Mouse (Mus musculus) hindbrain, embryonic 12.5 days (tissue): ENCODE data around the gene 0610040J01Rik. TPM values are rescaled to one million over a fixed set of nuclear protein-coding genes. Genes with fewer than 3 reads are reported as not detected.

Experiments
- ATAC-seq: fragments of 200-750 bp; cut with Nextera tagmentation; 2 replicates; pipeline ENCODE4 v1.8.0; 2017; ENCODE audit warnings: moderate TSS enrichment; ENCODE audit not compliant: low FRiP score
- H3K27ac ChIP-seq: fragments of 300-500 bp; sonication (generic); 2 replicates; pipeline ENCODE4 v1.5.1; 2016; ENCODE audit warnings: mild to moderate bottlenecking
- H3K27me3 ChIP-seq: fragments of 300-500 bp; sonication (generic); 2 replicates; pipeline ENCODE4 v1.6.1; 2016; ENCODE audit warnings: mild to moderate bottlenecking
- H3K36me3 ChIP-seq: fragments of 300-500 bp; sonication (generic); 2 replicates; pipeline ENCODE4 v1.6.1; 2016; ENCODE audit warnings: mild to moderate bottlenecking
- H3K4me1 ChIP-seq: fragments of 300-500 bp; sonication (generic); 2 replicates; pipeline ENCODE4 v1.6.1; 2016
- H3K4me2 ChIP-seq: fragments of 300-500 bp; sonication (generic); replicated peaks from 2 replicates; pipeline ENCODE4 v1.6.1; 2016; ENCODE audit warnings: mild to moderate bottlenecking
- H3K4me3 ChIP-seq: fragments of 300-500 bp; sonication (generic); 2 replicates; pipeline ENCODE4 v1.5.1; 2016; ENCODE audit warnings: mild to moderate bottlenecking
- H3K9ac ChIP-seq: fragments of 300-500 bp; sonication (generic); 2 replicates; pipeline ENCODE4 v1.6.1; 2016; ENCODE audit warnings: mild to moderate bottlenecking, moderate library complexity
- H3K9me3 ChIP-seq: fragments of 300-500 bp; sonication (generic); replicated peaks from 2 replicates; pipeline ENCODE4 v1.6.1; 2016; ENCODE audit warnings: mild to moderate bottlenecking
- WGBS: fragments of 180-500 bp; shearing (Covaris S2); methylation state at CpG from one replicate; pipeline ENCODE4 v1.1.7; 2016; 5-methylcytosine and 5-hydroxymethylcytosine counted together
- polyA plus RNA-seq: library from polyadenylated mRNA; unstranded; fragments of >200 nt; fragmentation: Nextera tagmentation; extraction: Ambion mirVana; gene quantifications from 2 replicates; pipeline ENCODE4 v1.2.1, GENCODE M21; 2016

Gene 0610040J01Rik
- polyA plus RNA-seq, 1 experiment from 2014 or later, result 4.8 TPM

GRCm38 (mm10) chr5:63916457-63917139 lies 104.4 kb downstream of the 0610040J01Rik start:
- no peaks in the 10 kb centered on the region for H3K36me3 ChIP-seq
- no peak overlapping the region for H3K4me3 ChIP-seq

GRCm38 (mm10) chr5:63918201-63918600 lies 106.0 kb downstream of the 0610040J01Rik start:
- Histone ChIP-seq H3K36me3 (no peaks in the 10 kb centered on the region), H3K27ac (no peak overlapping the region), H3K4me1 (no peaks in the 10 kb centered on the region), H3K4me3 (no peak overlapping the region), H3K9ac (no peak overlapping the region), H3K4me2 (no peak overlapping the region), H3K9me3 (no peaks in the 10 kb centered on the region), H3K27me3 (no peaks in the 10 kb centered on the region)
- 79% methylated on average over 4 of the region's 4 CpGs for WGBS
- no peak for ATAC-seq

More at GRCm38 (mm10) chr5:63916457-63917139, 104.4 kb downstream of the 0610040J01Rik start:
- Histone ChIP-seq H3K4me2 (no peak overlapping the region), H3K27me3 (no peaks in the 10 kb centered on the region), H3K9ac (no peak overlapping the region), H3K9me3 (no peaks in the 10 kb centered on the region), H3K27ac (no peak overlapping the region), H3K4me1 (no peaks in the 10 kb centered on the region)
- WGBS, result 92% methylated on average over 10 of the region's 10 CpGs
- no peak for ATAC-seq

GRCm38 (mm10) chr5:63923305-63924025 lies 111.3 kb downstream of the 0610040J01Rik start:
- no peak overlapping the region for H3K4me3 ChIP-seq
- no peak overlapping the region for H3K4me2 ChIP-seq
- no peaks in the 10 kb centered on the region for H3K4me1 ChIP-seq
- no peaks in the 10 kb centered on the region for H3K27me3 ChIP-seq
- WGBS, result 81% methylated on average over 13 of the region's 13 CpGs
- 0 out of 2 replicates have a peak, but pooled peaks cover 3% of the 10 kb centered on the region for H3K36me3 ChIP-seq
- no peak overlapping the region for H3K27ac ChIP-seq
- no peaks in the 10 kb centered on the region for H3K9me3 ChIP-seq
- no peak overlapping the region for H3K9ac ChIP-seq
- no peak for ATAC-seq

GRCm38 (mm10) chr5:63925035-63925628 lies 113.0 kb downstream of the 0610040J01Rik start:
- no peak for ATAC-seq
- H3K9me3 ChIP-seq, result no peaks in the 10 kb centered on the region
- no peak overlapping the region for H3K27ac ChIP-seq
- no peaks in the 10 kb centered on the region for H3K27me3 ChIP-seq
- H3K4me3 ChIP-seq, result no peak overlapping the region
- no peaks in the 10 kb centered on the region for H3K4me1 ChIP-seq
- 91% methylated on average over 14 of the region's 14 CpGs for WGBS
- no peak overlapping the region for H3K9ac ChIP-seq
- H3K36me3 ChIP-seq, result 0 out of 2 replicates have a peak, but pooled peaks cover 3% of the 10 kb centered on the region
- H3K4me2 ChIP-seq, result no peak overlapping the region

- Histone ChIP-seq H3K4me2 (no peak overlapping the region), H3K9ac (no peak overlapping the region), H3K27ac (no peak overlapping the region), H3K9me3 (no peaks in the 10 kb centered on the region), H3K4me3 (no peak overlapping the region), H3K4me1 (peaks cover 5% of the 10 kb centered on the region), H3K27me3 (no peaks in the 10 kb centered on the region), H3K36me3 (0 out of 2 replicates have a peak, but pooled peaks cover 3% of the 10 kb centered on the region)
- WGBS, result 80% methylated on average over 4 of the region's 4 CpGs
- no peak for ATAC-seq
Measured at GRCm38 (mm10) chr5:63930824-63931358, 118.7 kb downstream of the 0610040J01Rik start.

GRCm38 (mm10) chr5:63932829-63933228 lies 120.7 kb downstream of the 0610040J01Rik start:
- Histone ChIP-seq H3K4me3 (no peak overlapping the region), H3K27me3 (no peaks in the 10 kb centered on the region), H3K9ac (no peak overlapping the region), H3K27ac (no peak overlapping the region), H3K4me1 (peaks cover 5% of the 10 kb centered on the region), H3K4me2 (no peak overlapping the region), H3K9me3 (no peaks in the 10 kb centered on the region), H3K36me3 (no peaks in the 10 kb centered on the region; the same call in 1 of the 2 replicates)
- WGBS, result 57% methylated on average over 10 of the region's 10 CpGs
- ATAC-seq, result no peak

- peaks cover 5% of the 10 kb centered on the region for H3K4me1 ChIP-seq
- H3K27me3 ChIP-seq, result no peaks in the 10 kb centered on the region
- ATAC-seq, result no peak
- no peak overlapping the region for H3K27ac ChIP-seq
- H3K9ac ChIP-seq, result no peak overlapping the region
- no peaks in the 10 kb centered on the region; the same call in 1 of the 2 replicates for H3K36me3 ChIP-seq
- H3K9me3 ChIP-seq, result no peaks in the 10 kb centered on the region
- H3K4me2 ChIP-seq, result no peak overlapping the region
- WGBS, result 91% methylated on average over 6 of the region's 6 CpGs
- H3K4me3 ChIP-seq, result no peak overlapping the region
Measured at GRCm38 (mm10) chr5:63935581-63935980, 123.4 kb downstream of the 0610040J01Rik start.

GRCm38 (mm10) chr5:63936740-63937139 lies 124.6 kb downstream of the 0610040J01Rik start:
- Histone ChIP-seq H3K9ac (no peak overlapping the region), H3K36me3 (no peaks in the 10 kb centered on the region; the same call in 1 of the 2 replicates), H3K9me3 (no peaks in the 10 kb centered on the region), H3K27ac (no peak overlapping the region), H3K4me3 (no peak overlapping the region), H3K4me1 (peaks cover 5% of the 10 kb centered on the region), H3K27me3 (no peaks in the 10 kb centered on the region), H3K4me2 (no peak overlapping the region)
- ATAC-seq, result no peak
- WGBS, result 56% methylated on average over 6 of the region's 6 CpGs

GRCm38 (mm10) chr5:63938575-63938974 lies 126.4 kb downstream of the 0610040J01Rik start:
- no peak overlapping the region for H3K9ac ChIP-seq
- no peaks in the 10 kb centered on the region for H3K27me3 ChIP-seq
- no peaks in the 10 kb centered on the region for H3K9me3 ChIP-seq
- 62% methylated on average over 4 of the region's 4 CpGs for WGBS
- H3K4me2 ChIP-seq, result no peak overlapping the region
- no peak overlapping the region for H3K27ac ChIP-seq
- no peak overlapping the region for H3K4me3 ChIP-seq
- no peaks in the 10 kb centered on the region for H3K4me1 ChIP-seq
- H3K36me3 ChIP-seq, result no peaks in the 10 kb centered on the region; the same call in 1 of the 2 replicates
- no peak for ATAC-seq

GRCm38 (mm10) chr5:63941891-63942290 lies 129.7 kb downstream of the 0610040J01Rik start:
- Histone ChIP-seq H3K9me3 (no peaks in the 10 kb centered on the region), H3K4me1 (peaks cover 4% of the 10 kb centered on the region; the same call in 1 of the 2 replicates), H3K27ac (no peak overlapping the region), H3K27me3 (no peaks in the 10 kb centered on the region), H3K36me3 (no peaks in the 10 kb centered on the region; the same call in 1 of the 2 replicates), H3K4me2 (no peak overlapping the region), H3K4me3 (no peak overlapping the region), H3K9ac (no peak overlapping the region)
- WGBS, result 78% methylated on average over 5 of the region's 5 CpGs
- no peak for ATAC-seq

GRCm38 (mm10) chr5:63943291-63943690 lies 131.1 kb downstream of the 0610040J01Rik start:
- no peak overlapping the region for H3K4me3 ChIP-seq
- no peaks in the 10 kb centered on the region for H3K36me3 ChIP-seq
- H3K4me2 ChIP-seq, result no peak overlapping the region
- no peak overlapping the region for H3K9ac ChIP-seq
- H3K9me3 ChIP-seq, result no peaks in the 10 kb centered on the region
- ATAC-seq, result no peak
- no peaks in the 10 kb centered on the region for H3K27me3 ChIP-seq
- H3K4me1 ChIP-seq, result peaks cover 4% of the 10 kb centered on the region; the same call in 1 of the 2 replicates
- no peak overlapping the region for H3K27ac ChIP-seq
- WGBS, result 91% methylated on average over 9 of the region's 9 CpGs

- H3K4me2 ChIP-seq, result no peak overlapping the region
- no peak overlapping the region for H3K4me3 ChIP-seq
- peaks cover 14% of the 10 kb centered on the region for H3K4me1 ChIP-seq
- ATAC-seq, result no peak
- H3K9me3 ChIP-seq, result no peaks in the 10 kb centered on the region
- no peak overlapping the region for H3K27ac ChIP-seq
- no peak overlapping the region for H3K9ac ChIP-seq
- H3K27me3 ChIP-seq, result no peaks in the 10 kb centered on the region
- H3K36me3 ChIP-seq, result no peaks in the 10 kb centered on the region
- 58% methylated on average over 8 of the region's 8 CpGs for WGBS
Measured at GRCm38 (mm10) chr5:63947526-63947925, 135.4 kb downstream of the 0610040J01Rik start.
